Mouse (Mus musculus) mouse trophoblast stem cell (cell line): Measurements from ENCODE around the gene Uba7.

Experiments
- in situ Hi-C, 2 experiments: fragments of 300-500 bp; cut with MseI, MboI; formaldehyde crosslinking; loops; 2 replicates in 1 of 2; 3 replicates in 1 of 2; pipeline ENCODE4 v1.15.1; 2025

The Uba7 gene

GRCm38 (mm10) chr9:107961881-107962280 is 13.4 kb upstream of the Uba7 start:
- in situ Hi-C loops = no loop called here

- in situ Hi-C loops = no loop called here
These were observed 12.4 kb upstream of the Uba7 start for GRCm38 (mm10) chr9:107962916-107963315.

GRCm38 (mm10) chr9:107963700-107964099 is 11.6 kb upstream of the Uba7 start:
- in situ Hi-C loops = no loop called here

- in situ Hi-C loops = no loop called here
These were observed 10.6 kb upstream of the Uba7 start for GRCm38 (mm10) chr9:107964681-107965080.

- in situ Hi-C loops = no loop called here
These were observed 8.6 kb upstream of the Uba7 start for GRCm38 (mm10) chr9:107966676-107967075.

GRCm38 (mm10) chr9:107967437-107967836 is 7.9 kb upstream of the Uba7 start:
- in situ Hi-C loops = no loop called here

- in situ Hi-C loops = no loop called here
These were observed 6.8 kb upstream of the Uba7 start for GRCm38 (mm10) chr9:107968531-107968930.

GRCm38 (mm10) chr9:107970311-107970710 is 5.0 kb upstream of the Uba7 start:
- in situ Hi-C loops = no loop called here

GRCm38 (mm10) chr9:107971690-107972541 is 3.4 kb upstream of the Uba7 start:
- in situ Hi-C loops = no loop called here

GRCm38 (mm10) chr9:107974491-107975171 is 674 bp upstream of the Uba7 start:
- in situ Hi-C loops = no loop called here

GRCm38 (mm10) chr9:107978815-107979214 is 3.5 kb downstream of the Uba7 start:
- in situ Hi-C loops = no loop called here

- in situ Hi-C loops = no loop called here
These were observed 6.6 kb downstream of the Uba7 start for GRCm38 (mm10) chr9:107981684-107982605.

GRCm38 (mm10) chr9:107982681-107983346 is 7.5 kb downstream of the Uba7 start, which contains the start of gene Gm20661:
TSS of gene Gm20661 (plus strand) at chr9:107983058.
- in situ Hi-C loops = no loop called here

GRCm38 (mm10) chr9:107983421-107983890 is 8.2 kb downstream of the Uba7 start:
- in situ Hi-C loops = no loop called here

GRCm38 (mm10) chr9:107984052-107984753 is 8.9 kb downstream of the Uba7 start:
- in situ Hi-C loops = no loop called here

- in situ Hi-C loops = no loop called here
These were observed 9.4 kb downstream of the Uba7 start for GRCm38 (mm10) chr9:107984754-107985055.

GRCm38 (mm10) chr9:107985131-107986119 is 10.1 kb downstream of the Uba7 start, which contains the start of gene Inka1:
TSS of gene Inka1 (minus strand) at chr9:107985879.
- in situ Hi-C loops = no loop called here

- in situ Hi-C loops = no loop called here
These were observed 11.1 kb downstream of the Uba7 start for GRCm38 (mm10) chr9:107986376-107986775.

- in situ Hi-C loops = no loop called here
These were observed 12.6 kb downstream of the Uba7 start for GRCm38 (mm10) chr9:107987950-107988349.
